Mouse (Mus musculus): ENCODE measurements around the gene Arrdc2. TPM values are rescaled to one million over a fixed set of nuclear protein-coding genes. Genes with fewer than 3 reads are reported as not detected.

Gene Arrdc2
- 25.1 TPM for polyA plus RNA-seq (2017; shearing (Covaris generic))

DNA sequence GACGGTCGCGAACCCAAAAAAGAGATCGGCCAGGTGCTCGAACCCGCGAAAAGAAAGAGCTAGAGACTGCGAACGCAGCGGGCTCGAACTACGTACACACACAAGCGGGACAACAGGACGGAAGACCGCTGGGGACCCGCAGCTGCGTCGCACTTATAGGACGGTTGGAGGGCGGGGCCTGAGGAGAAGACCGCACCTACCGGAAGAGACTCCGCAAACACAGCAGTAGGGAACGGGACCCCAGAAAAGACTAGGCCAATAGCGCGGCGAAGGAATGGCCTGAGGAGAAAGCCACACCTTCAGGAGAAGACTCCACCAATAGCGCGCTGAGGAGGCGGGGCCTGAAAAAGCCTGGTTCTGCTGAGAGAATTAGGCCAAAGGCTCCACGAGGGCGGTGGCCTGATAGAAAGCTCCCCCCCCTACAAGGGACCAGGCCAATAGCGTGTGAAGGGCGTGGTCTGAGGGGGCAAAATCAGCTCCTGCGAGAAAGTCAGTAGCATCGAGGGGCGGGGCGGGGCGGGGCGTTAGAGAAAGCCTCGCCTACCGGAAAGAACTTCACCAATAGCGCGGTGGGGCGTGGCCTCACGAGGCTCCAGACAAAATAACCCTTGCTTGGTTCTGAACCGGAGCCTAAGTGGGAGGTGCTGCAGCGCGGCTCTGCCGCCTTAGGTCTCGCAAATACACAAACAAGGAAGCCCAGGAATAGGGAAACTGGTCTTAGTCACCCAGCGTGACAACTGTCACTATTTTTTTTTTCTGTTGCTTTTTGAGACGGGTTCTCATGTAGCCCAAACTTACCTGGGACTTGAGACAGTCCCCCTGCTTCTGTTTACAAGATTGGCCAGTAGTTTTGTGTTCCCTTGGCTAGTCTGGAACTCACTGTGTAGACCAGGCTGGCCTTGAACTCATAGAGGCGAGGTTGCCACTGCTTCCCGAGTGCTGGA, at the start of gene Arrdc2:
Gene Arrdc2, minus strand, starts transcription at position 313 of the 944 bp plus-strand sequence.

DNA sequence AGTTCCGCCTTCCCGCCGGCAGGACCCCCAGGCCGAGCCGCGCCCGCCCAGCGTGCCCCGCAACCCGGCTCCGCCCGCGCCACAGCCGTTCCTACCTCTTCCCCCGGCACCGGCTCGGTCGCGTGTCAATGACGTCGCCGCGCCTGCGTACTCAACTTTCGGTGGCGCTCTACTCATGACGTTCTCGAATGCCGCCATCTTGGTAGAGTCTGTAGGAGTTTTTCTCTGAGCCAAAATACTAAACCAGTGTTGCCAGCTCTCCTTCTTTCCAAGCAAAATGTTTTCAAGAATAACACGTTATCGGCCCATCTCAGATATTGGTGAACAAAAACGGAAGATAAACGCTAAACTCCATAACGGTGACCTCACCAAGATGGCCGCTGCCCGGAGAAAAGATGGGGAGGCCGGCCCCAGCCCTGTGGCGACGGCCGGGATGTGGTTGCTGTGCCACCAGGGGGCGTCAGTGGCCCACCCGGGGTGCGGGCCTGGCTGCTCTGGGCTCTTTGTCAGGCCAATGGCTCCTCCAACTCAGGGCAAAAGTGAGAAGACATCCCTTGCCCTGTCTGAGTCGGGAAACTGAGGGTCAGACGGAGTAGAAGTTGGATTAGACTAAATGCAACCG, 34.0 kb upstream of the Arrdc2 start, which contains the start of gene Ccdc124:
Gene Ccdc124, minus strand, starts transcription at position 572 of the 622 bp plus-strand sequence.

DNA sequence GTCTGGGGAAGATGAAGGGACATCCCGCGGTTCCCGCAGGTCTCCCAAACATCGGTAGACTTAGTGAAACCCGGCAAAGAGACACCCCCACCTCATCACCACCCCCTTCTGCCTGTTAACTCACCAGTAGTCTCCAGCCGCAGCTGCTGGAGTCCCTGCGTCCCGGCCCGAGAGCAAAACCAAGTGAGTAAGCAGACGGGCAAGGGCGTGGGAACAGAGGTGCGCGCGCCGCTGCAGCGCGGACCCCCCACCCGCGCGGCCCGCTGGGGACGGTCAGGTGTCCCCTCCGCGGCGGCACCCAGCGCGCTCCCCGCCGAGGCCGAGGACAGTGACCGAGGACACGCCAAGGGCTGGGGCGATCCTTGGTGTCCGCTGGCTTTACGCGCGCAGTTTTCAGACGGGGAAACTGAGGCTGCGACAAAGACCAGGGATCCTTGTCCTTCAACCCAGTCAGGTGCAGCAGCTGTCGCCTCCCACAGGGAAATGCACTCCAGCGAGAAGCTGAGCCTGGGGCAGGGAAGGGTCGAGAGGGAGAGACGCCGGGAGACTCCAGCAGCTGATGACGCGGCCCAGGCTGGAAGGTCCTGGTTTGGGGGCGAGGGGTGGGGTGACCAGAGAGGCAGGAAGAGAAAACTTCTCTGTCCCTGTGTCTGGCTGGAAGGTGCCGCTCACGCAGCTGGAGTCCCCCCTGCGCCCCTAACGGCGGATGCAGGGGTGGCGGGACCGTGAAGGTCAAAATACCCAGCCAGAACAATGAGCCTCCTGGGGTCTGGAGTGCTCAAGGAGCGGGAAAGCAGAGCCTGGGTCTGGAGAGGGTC, 23.5 kb upstream of the Arrdc2 start, which contains the start of gene Kcnn1:
Gene Kcnn1, minus strand, starts transcription at position 435 of the 818 bp plus-strand sequence.

DNA sequence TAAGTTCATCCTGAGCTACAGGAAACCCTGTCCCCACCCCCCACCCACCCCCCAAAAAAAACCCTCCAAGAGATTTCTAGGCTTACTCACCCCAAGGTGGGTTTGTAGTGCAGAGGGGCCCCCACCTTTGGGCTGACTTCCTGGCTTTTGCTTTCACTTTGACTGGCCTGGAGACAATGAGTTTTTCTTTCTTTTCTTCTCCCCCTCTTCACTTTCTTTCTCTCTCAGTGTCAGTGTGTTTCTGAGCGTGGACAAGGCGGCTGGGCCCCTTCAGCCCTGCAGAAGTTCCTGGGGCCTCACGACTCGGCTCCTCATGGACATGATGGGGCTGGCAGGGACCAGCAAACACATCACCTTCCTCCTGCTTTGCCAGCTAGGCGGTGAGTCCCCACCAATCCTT, 31.3 kb downstream of the Arrdc2 start, which contains the start of gene Il12rb1:
Gene Il12rb1, plus strand, starts transcription at position 211 of the 400 bp plus-strand sequence.

DNA sequence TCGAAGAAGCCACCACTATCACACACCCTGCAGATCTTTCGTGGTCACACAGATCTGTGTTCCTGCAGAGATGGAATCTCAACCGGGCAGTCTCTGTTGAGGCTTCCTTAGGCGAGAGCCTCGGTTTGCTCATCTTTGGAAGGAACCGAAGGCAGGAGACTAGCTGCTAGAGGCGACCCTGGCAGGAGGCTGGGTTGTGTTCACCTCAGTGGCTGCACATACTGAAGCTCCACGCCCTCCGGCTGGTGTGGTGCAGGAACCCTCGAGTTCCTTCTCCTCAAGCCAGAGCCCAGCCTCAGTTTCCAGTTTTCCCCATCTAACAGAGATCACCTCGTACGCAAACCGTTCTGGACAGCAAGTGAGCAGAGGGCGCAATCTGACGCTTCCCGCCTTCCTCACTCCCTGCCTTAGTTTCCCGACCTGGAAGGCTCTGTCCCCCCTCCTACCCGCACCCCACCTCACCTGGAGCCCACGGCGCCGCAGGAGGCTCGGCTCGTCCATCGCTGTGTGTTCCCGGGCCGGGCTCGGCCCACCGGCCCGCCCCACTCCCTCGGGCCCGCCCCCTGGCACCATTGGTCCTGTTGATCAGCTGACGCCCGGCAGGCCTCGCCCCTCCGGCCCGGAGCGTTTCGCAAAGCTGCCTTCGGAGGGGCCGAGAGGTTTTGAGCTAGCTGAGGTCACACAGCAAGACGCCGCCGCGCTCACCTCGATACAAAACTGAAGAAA, 34.9 kb downstream of the Arrdc2 start, which contains the start of gene Mast3:
Gene Mast3, minus strand, starts transcription at position 574 of the 726 bp plus-strand sequence.

Other genes with a start within 250 kb of the Arrdc2 start
- gene Isyna1, start 245.3 kb downstream of the Arrdc2 start, polyA plus RNA-seq (2017; shearing (Covaris generic)): 86.8 TPM
- 127 TPM for gene Ssbp4, start 230.8 kb downstream of the Arrdc2 start, polyA plus RNA-seq (2017; shearing (Covaris generic))
- gene Lrrc25, start 223.6 kb downstream of the Arrdc2 start, polyA plus RNA-seq (2017; shearing (Covaris generic)): 0.36 TPM
- gene Gdf15, start 207.3 kb downstream of the Arrdc2 start, polyA plus RNA-seq (2017; shearing (Covaris generic)): not detected
- gene Pgpep1, start 179.3 kb downstream of the Arrdc2 start, polyA plus RNA-seq (2017; shearing (Covaris generic)): 0.44 TPM
- 329 TPM for gene Lsm4, start 166.5 kb downstream of the Arrdc2 start, polyA plus RNA-seq (2017; shearing (Covaris generic))
- 969 TPM for gene Jund, start 140.8 kb downstream of the Arrdc2 start, polyA plus RNA-seq (2017; shearing (Covaris generic))
- 0.07 TPM for gene Iqcn, start 136.3 kb downstream of the Arrdc2 start, polyA plus RNA-seq (2017; shearing (Covaris generic))
- gene Gm3336, start 121.2 kb downstream of the Arrdc2 start, polyA plus RNA-seq (2017; shearing (Covaris generic)): not detected
- gene Pde4c, start 116.0 kb downstream of the Arrdc2 start, polyA plus RNA-seq (2017; shearing (Covaris generic)): 0.22 TPM
- gene Rab3a, start 85.0 kb downstream of the Arrdc2 start, polyA plus RNA-seq (2017; shearing (Covaris generic)): 3.6 TPM
- 26.5 TPM for gene Mpv17l2, start 78.8 kb downstream of the Arrdc2 start, polyA plus RNA-seq (2017; shearing (Covaris generic))
- gene Pik3r2, start 63.0 kb downstream of the Arrdc2 start, polyA plus RNA-seq (2017; shearing (Covaris generic)): 12.9 TPM
- gene Mast3, start 34.7 kb downstream of the Arrdc2 start, polyA plus RNA-seq (2017; shearing (Covaris generic)): 98.5 TPM
- gene Il12rb1, start 31.3 kb downstream of the Arrdc2 start, polyA plus RNA-seq (2017; shearing (Covaris generic)): 1.9 TPM
- gene Kcnn1, start 23.5 kb upstream of the Arrdc2 start, polyA plus RNA-seq (2017; shearing (Covaris generic)): not detected
- gene Ccdc124, start 34.2 kb upstream of the Arrdc2 start, polyA plus RNA-seq (2017; shearing (Covaris generic)): 45.8 TPM
- not detected for gene Slc5a5, start 53.0 kb upstream of the Arrdc2 start, polyA plus RNA-seq (2017; shearing (Covaris generic))
- 8,391 TPM for gene Rpl18a, start 57.7 kb upstream of the Arrdc2 start, polyA plus RNA-seq (2017; shearing (Covaris generic))
- gene Map1s, start 66.2 kb upstream of the Arrdc2 start, polyA plus RNA-seq (2017; shearing (Covaris generic)): 59.0 TPM